Mouse (Mus musculus) limb, embryonic 14.5 days (tissue): ENCODE data around the gene Slc6a19. TPM values are rescaled to one million over a fixed set of nuclear protein-coding genes. Genes with fewer than 3 reads are reported as not detected.

Experiments
- ATAC-seq: fragments of 200-750 bp; cut with Nextera tagmentation; 2 replicates; pipeline ENCODE4 v1.8.0; 2017; ENCODE audit warnings: low read depth, moderate number of reproducible peaks, moderate TSS enrichment; ENCODE audit not compliant: low FRiP score
- DNase-seq: peaks from one replicate; pipeline ENCODE4 v3.0.0-alpha.2; 2015; ENCODE audit warnings: low spot score
- H3K27ac ChIP-seq: fragments of 300-500 bp; sonication (generic); replicated peaks from 2 replicates; pipeline ENCODE4 v1.5.1; 2014; ENCODE audit warnings: low read depth, mild to moderate bottlenecking, low read length, moderate library complexity, mixed read lengths
- H3K27me3 ChIP-seq: fragments of 300-500 bp; sonication (generic); 2 replicates; pipeline ENCODE4 v1.6.1; 2014; ENCODE audit warnings: low read length, mixed read lengths; ENCODE audit not compliant: control insufficient read depth, insufficient read depth
- H3K36me3 ChIP-seq: fragments of 300-500 bp; sonication (generic); 2 replicates; pipeline ENCODE4 v1.6.1; 2014; ENCODE audit warnings: mild to moderate bottlenecking, low read length, moderate library complexity, mixed read lengths; ENCODE audit not compliant: control insufficient read depth, insufficient read depth
- H3K4me1 ChIP-seq: fragments of 300-500 bp; sonication (generic); 2 replicates; pipeline ENCODE4 v1.6.1; 2014; ENCODE audit warnings: antibody characterized with exemption, low read length, mixed read lengths; ENCODE audit not compliant: control insufficient read depth, insufficient read depth
- H3K4me2 ChIP-seq: fragments of 300-500 bp; sonication (generic); replicated peaks from 2 replicates; pipeline ENCODE4 v1.6.1; 2014; ENCODE audit warnings: low read depth, mild to moderate bottlenecking, low read length, moderate library complexity; ENCODE audit not compliant: severe bottlenecking
- H3K4me3 ChIP-seq: fragments of 300-500 bp; sonication (generic); replicated peaks from 2 replicates; pipeline ENCODE4 v1.5.1; 2014; ENCODE audit warnings: low read length
- H3K9ac ChIP-seq: fragments of 300-500 bp; sonication (generic); 2 replicates; pipeline ENCODE4 v1.6.1; 2014; ENCODE audit warnings: mild to moderate bottlenecking, low read depth, low read length, moderate library complexity; ENCODE audit not compliant: severe bottlenecking
- H3K9me3 ChIP-seq: fragments of 300-500 bp; sonication (generic); 2 replicates; pipeline ENCODE4 v1.6.1; 2016; ENCODE audit warnings: low read length; ENCODE audit not compliant: control insufficient read depth
- POLR2A ChIP-seq: fragments of 200-500 bp; IDR thresholded peaks from 2 replicates; pipeline ENCODE4 v1.8.0; 2012; ENCODE audit warnings: inconsistent platforms, mild to moderate bottlenecking, moderate library complexity, borderline replicate concordance; ENCODE audit not compliant: insufficient read depth, insufficient read length; ENCODE audit errors: extremely low read depth
- WGBS: fragments of 180-500 bp; shearing (Covaris S2); extraction: QIAGEN DNeasy Blood & Tissue Kit; methylation state at CpG from one replicate; pipeline ENCODE4 v1.1.7; 2014; 5-methylcytosine and 5-hydroxymethylcytosine counted together
- polyA plus RNA-seq, 2 experiments: library from polyadenylated mRNA; depleted of rRNA in 1 of 2; stranded (reverse) in 1 of 2; unstranded in 1 of 2; fragments of >200 nt; fragmentation: Nextera tagmentation in 1 of 2; extraction: Ambion mirVana in 1 of 2; gene quantifications; 2 replicates each; pipeline versions ENCODE4 v1.2.1 to v1.2.3; 2012 to 2014

The Slc6a19 gene
- polyA plus RNA-seq, 2 experiments, result not detected

DNA sequence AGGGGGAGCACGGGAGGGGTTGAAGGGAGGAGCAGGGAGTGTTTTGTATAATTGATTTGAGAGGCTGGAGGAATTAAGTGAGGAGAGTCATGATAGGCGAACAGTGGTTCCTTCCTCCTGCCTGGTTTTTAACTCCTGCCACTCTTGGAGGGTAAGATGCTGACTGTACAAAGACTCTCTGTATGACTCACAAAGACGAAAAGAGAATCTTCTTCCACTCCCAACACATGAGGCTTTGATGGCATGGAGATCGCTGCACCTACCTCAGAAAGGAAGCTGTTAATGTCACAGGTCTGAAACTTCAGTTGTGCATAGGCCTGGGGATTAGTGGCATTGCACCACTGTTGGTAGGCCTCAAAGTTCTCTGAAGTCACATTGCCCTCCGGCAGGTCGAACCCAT lies 19.2 kb downstream of the Slc6a19 start:
- no peaks in the 10 kb centered on the region for H3K36me3 ChIP-seq
- ATAC-seq, result no peak
- H3K9ac ChIP-seq, result no peak overlapping the region
- no peaks in the 10 kb centered on the region for H3K27me3 ChIP-seq
- no peak overlapping the region for H3K4me2 ChIP-seq
- no peak overlapping the region for H3K4me3 ChIP-seq
- no peak for DNase-seq
- no peak for TF ChIP-seq POLR2A
- no peaks in the 10 kb centered on the region for H3K4me1 ChIP-seq
- no peak overlapping the region for H3K27ac ChIP-seq
- 78% methylated on average over 6 of the region's 6 CpGs for WGBS
- H3K9me3 ChIP-seq, result no peaks in the 10 kb centered on the region

DNA sequence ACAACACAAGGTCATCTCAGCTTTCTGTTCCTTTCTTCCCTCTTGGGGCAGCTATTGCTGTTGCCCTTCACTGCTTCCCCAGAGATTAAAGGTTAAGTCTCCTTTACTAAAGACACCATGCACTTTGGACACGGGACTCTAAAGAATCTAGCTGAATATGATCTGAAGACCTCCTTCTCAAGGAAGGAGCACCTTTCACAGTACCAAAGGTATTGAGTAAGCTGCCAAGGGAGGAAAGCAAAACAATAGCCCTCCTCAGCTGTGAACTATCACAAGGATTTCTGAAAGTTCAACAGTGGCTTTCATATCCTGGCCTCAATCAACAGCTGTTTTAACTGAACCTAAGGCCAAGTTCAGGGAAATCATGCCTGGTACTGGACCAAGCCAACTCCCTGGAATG lies 20.3 kb downstream of the Slc6a19 start:
- DNase-seq (no peak), ATAC-seq (no peak)
- Histone ChIP-seq H3K27me3 (no peaks in the 10 kb centered on the region), H3K4me1 (no peaks in the 10 kb centered on the region), H3K36me3 (no peaks in the 10 kb centered on the region), H3K9ac (no peak overlapping the region), H3K27ac (no peak overlapping the region), H3K9me3 (no peaks in the 10 kb centered on the region), H3K4me3 (no peak overlapping the region), H3K4me2 (no peak overlapping the region)
- 83% methylated on average over 1 of the region's 1 CpGs for WGBS
- no peak for TF ChIP-seq POLR2A

DNA sequence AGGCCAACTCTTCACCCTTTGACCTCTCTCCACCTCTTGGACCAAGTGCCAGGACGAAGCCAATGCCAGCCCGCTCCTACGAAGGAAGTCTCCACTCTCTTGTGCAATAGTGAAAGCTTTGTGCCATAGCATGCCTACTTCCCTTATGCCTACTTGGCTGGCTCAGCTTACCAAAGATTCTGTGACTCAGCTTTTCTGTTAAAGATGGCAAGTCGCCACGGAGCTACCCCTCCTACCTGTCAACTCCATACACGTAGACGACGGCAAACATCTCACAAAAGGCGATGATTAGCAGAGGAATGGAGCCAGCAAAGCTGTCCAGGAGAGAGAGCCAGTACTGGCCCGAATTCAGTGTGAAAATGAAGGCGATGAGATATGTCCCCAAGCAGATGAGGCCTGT lies 21.0 kb downstream of the Slc6a19 start:
- DNase-seq (no peak), ATAC-seq (no peak)
- Histone ChIP-seq H3K27me3 (no peaks in the 10 kb centered on the region), H3K36me3 (no peaks in the 10 kb centered on the region), H3K4me2 (no peak overlapping the region), H3K9me3 (no peaks in the 10 kb centered on the region), H3K9ac (no peak overlapping the region), H3K27ac (no peak overlapping the region), H3K4me3 (no peak overlapping the region), H3K4me1 (no peaks in the 10 kb centered on the region)
- 86% methylated on average over 11 of the region's 11 CpGs for WGBS
- TF ChIP-seq POLR2A, result no peak

DNA sequence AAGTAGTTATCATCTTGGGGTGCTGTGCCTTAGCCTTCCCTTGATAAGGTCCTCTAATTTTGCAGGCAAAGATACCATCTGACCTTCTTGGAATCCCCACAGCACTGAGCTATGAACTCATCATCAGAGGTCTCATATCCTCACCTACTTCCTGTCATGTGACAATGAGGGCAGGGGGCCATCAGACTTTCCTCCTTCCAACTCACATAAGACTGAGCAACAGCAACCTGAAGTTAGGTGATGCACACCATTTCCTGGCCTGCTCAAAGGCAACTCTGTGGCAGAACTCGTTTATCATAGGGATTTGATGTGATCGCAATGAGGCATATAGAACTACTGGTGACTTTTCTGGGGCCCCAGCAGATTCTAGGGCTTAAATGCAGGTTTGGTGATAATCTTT lies 22.4 kb downstream of the Slc6a19 start:
- no peaks in the 10 kb centered on the region for H3K36me3 ChIP-seq
- WGBS, result 90% methylated on average over 2 of the region's 2 CpGs
- H3K4me2 ChIP-seq, result no peak overlapping the region
- no peak overlapping the region for H3K4me3 ChIP-seq
- DNase-seq (no peak), ATAC-seq (no peak)
- H3K27ac ChIP-seq, result no peak overlapping the region
- no peaks in the 10 kb centered on the region for H3K27me3 ChIP-seq
- no peaks in the 10 kb centered on the region for H3K4me1 ChIP-seq
- no peak for TF ChIP-seq POLR2A
- no peaks in the 10 kb centered on the region for H3K9me3 ChIP-seq
- H3K9ac ChIP-seq, result no peak overlapping the region

DNA sequence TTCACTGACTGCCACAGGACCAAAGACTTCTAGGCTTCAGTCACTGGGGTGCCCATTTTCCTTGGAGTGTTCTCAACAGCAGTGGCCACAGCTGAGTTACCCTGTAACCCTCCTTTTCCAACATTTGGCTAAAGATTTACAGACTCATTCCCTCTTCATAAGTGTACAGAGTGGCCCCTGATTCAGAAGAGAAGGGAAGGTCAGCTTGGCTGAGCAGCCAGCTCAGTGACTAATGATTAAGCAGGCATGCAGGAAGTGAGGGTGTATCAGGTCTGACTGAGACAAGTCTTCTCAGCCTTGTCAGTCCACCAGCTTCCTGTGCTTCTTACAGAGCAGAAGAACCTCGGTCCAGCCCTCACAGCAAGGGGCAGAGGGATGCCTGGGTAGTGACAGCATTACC lies 24.3 kb downstream of the Slc6a19 start:
- TF ChIP-seq POLR2A, result no peak
- no peak for ATAC-seq
- WGBS, result 50% methylated on average over 1 of the region's 1 CpGs
- Histone ChIP-seq H3K36me3 (no peaks in the 10 kb centered on the region), H3K27me3 (no peaks in the 10 kb centered on the region), H3K4me1 (no peaks in the 10 kb centered on the region), H3K27ac (no peak overlapping the region), H3K4me3 (no peak overlapping the region), H3K4me2 (no peak overlapping the region), H3K9me3 (no peaks in the 10 kb centered on the region), H3K9ac (no peak overlapping the region)
- DNase-seq, result no peak

DNA sequence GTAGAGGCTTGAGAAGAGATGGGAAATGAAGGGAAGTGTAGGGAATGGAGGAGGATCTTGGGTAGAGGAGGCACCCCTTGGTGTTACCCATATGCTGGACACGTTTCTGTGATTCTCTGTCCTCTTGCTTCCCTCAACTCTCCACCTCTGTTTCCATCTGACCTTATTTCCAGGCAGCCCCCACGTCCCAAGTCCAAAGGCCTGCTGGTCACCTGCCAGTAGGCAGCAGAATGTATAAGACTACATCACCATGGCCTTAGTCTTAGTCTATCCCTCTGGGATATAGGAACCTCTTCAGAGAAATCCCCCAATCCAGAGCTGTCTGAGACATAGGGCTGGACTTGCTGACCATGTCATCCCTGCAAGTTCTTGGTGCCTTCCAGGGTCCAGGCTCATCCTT lies 25.4 kb downstream of the Slc6a19 start:
- Histone ChIP-seq H3K9me3 (no peaks in the 10 kb centered on the region), H3K4me3 (no peak overlapping the region), H3K9ac (no peak overlapping the region), H3K36me3 (no peaks in the 10 kb centered on the region), H3K27ac (no peak overlapping the region), H3K4me1 (no peaks in the 10 kb centered on the region), H3K27me3 (no peaks in the 10 kb centered on the region), H3K4me2 (no peak overlapping the region)
- ATAC-seq (no peak), DNase-seq (no peak)
- no peak for TF ChIP-seq POLR2A
- 36% methylated on average over 2 of the region's 2 CpGs for WGBS
